Mouse (Mus musculus): Measurements from ENCODE around the gene Tesc. TPM values are rescaled to one million over a fixed set of nuclear protein-coding genes. Genes with fewer than 3 reads are reported as not detected.

Tesc gene
- polyA plus RNA-seq, 1 experiment from 2014 or later: 2.1 TPM

DNA sequence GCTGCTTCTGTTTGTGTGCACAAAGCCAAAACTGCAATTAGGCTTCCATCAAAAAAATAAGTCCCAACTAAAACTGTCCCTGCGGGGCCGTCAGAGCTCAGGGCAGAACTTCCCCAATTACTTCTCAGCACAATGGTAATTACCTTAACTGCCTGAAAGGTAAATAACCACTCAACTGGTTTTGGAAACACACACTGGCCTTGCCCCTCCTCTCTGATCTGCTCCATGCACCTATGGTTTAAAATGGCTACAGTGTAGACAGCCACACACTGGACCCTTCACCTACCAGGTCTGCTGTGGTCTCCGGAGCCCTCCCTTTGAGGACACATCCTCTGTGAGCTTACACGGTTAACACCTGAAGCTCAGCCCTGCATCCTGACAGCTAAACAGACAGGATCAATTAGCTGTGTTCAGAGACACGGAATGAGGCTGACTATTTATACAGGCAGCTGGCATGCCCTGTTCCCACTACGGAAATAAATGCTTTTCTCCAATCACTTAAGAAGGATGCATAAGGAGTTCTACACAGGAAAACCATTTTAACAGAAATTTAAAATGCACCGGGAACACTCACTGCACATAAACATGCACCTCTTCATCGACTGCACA lies 72.4 kb downstream of the Tesc start:
- H3K4me3 ChIP-seq: no peak overlapping the region
- no peaks in the 10 kb centered on the region for H3K27me3 ChIP-seq
- peaks cover 26% of the 10 kb centered on the region for H3K4me1 ChIP-seq (replicated peaks)
- WGBS: 45% methylated on average over 8 of the region's 8 CpGs
- no peaks in the 10 kb centered on the region for H3K9me3 ChIP-seq
- peak overlapping the region; percentile 72 for H3K27ac ChIP-seq (replicated peaks)
- peak; percentile 68 for ATAC-seq (ENCODE audit: low read depth)
- H3K4me2 ChIP-seq: no peak overlapping the region
- no peak overlapping the region for H3K9ac ChIP-seq
- H3K36me3 ChIP-seq: peaks cover 6% of the 10 kb centered on the region

DNA sequence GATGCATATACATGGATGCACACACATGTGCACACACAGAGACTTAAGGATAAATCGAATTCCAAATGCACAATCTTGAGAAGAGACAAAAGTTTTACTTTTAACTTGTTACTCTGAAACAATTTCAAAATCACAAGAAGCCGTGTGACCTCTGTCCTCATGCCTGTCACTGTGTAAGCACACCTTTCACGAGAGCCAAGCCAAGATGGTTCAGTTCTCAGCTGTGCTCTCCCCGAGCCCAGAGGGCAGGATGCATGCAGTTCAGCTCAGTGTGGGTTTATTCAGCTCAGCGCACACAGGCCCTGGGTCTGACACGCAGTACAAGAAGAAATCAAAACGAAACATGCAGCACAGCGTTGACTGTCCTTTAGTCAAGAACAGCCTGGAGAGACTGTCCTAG lies 78.0 kb downstream of the Tesc start:
- Histone ChIP-seq H3K9me3 (no peaks in the 10 kb centered on the region), H3K27me3 (no peaks in the 10 kb centered on the region), H3K9ac (no peak overlapping the region), H3K27ac (replicated peaks) (no peak overlapping the region), H3K4me2 (no peak overlapping the region), H3K4me1 (replicated peaks) (peaks cover 31% of the 10 kb centered on the region), H3K4me3 (no peak overlapping the region), H3K36me3 (peaks cover 19% of the 10 kb centered on the region)
- 83% methylated on average over 8 of the region's 8 CpGs for WGBS
- ATAC-seq (ENCODE audit: low read depth): no peak

DNA sequence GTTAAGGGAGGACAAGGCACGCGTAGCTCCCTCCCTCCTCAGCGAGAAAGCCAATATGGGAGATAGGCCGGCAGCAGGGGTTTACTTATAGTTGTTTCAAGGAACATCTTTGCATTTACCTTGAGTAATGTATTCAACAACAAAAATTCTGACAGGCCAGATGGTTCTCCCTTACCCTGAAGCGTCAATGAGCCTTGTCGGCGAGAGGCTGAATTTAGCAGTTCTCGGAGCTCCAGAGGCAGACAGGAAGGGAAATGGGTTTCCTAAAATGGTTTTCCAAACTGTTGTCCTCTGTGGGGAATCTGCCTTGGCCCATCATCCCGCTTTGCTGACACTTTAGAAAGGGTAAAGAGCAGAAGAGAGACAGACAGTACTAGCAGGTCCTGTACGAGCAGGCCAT lies 79.1 kb downstream of the Tesc start:
- Histone ChIP-seq H3K27me3 (no peaks in the 10 kb centered on the region), H3K4me1 (replicated peaks) (peaks cover 24% of the 10 kb centered on the region), H3K4me2 (no peak overlapping the region), H3K9me3 (no peaks in the 10 kb centered on the region), H3K36me3 (peaks cover 31% of the 10 kb centered on the region), H3K9ac (no peak overlapping the region), H3K27ac (replicated peaks) (no peak overlapping the region), H3K4me3 (no peak overlapping the region)
- no peak for ATAC-seq (ENCODE audit: low read depth)
- WGBS: 89% methylated on average over 10 of the region's 10 CpGs

DNA sequence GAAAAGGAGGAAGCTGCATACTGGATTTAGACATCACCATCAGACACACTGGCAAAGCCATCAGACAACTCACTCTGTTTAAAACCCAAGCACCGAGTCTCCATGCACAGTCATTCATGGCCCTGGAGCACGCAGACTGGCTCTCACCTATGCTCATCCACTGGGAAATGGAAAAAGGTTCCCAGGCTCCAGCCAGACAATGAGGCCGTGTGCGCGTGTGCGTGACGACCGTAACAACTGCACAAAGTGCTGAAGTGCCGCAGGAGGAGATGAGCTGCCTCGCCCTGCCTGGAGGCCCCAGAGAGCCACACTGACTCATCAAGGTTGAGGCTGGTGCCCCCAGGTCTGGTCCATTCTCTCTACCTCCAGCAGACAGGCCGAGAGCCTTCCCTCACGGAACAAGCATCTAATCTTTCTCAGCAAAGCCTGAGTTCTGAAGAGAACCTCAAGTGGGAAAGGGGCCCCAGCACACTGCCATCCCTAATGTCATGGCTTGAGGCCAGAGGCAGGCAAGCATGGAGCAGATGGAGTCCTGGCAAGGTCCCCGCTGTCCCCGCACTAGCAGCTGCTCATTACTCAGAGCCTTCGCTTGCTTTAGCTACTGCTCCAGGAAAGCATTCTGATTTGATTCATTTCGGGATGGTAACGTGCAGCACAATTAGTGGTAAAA lies 80.7 kb downstream of the Tesc start:
- Histone ChIP-seq H3K36me3 (peaks cover 37% of the 10 kb centered on the region), H3K27ac (replicated peaks) (peak overlapping the region; percentile 74), H3K4me2 (no peak overlapping the region), H3K4me1 (replicated peaks) (peaks cover 24% of the 10 kb centered on the region), H3K4me3 (no peak overlapping the region), H3K9ac (no peak overlapping the region), H3K9me3 (no peaks in the 10 kb centered on the region), H3K27me3 (no peaks in the 10 kb centered on the region)
- peak; percentile 82 for ATAC-seq (ENCODE audit: low read depth)
- 61% methylated on average over 17 of the region's 17 CpGs for WGBS

DNA sequence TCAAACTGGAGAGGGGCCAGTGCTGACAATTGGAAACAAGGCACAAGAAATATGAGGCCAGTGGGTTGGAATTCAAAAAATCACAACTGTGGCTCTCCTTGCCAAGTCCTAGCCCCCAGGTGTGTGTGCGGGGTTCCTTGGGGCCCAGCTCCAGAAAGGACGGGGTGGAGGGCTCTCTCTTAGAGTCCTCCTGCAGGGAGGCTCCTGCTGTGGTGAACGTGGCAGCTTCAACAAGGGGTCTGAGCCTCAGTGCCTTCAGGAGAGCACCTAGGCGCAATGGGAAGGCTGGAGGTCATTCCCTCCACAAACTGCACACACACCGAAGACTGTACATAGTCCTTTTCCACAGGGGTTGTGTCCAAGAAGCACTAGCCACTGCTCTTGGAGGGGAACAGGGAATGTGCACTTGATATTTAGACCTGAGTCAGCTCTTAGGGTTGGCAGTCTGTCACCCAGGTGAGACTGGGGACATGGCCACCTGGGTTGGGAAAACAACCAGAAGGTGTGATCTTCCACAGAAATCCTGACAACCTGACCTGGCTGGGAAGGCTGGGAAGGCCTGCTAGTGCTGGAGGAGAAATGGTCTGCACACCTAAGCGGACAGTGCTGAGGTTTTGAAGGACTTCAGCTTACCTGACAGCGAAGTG lies 81.4 kb downstream of the Tesc start:
- Histone ChIP-seq H3K4me3 (no peak overlapping the region), H3K27ac (replicated peaks) (peak overlapping the region; percentile 74), H3K36me3 (peaks cover 37% of the 10 kb centered on the region), H3K27me3 (no peaks in the 10 kb centered on the region), H3K4me2 (no peak overlapping the region), H3K9me3 (no peaks in the 10 kb centered on the region), H3K9ac (0 out of 2 replicates have a peak overlapping the region, but pooled peaks have one; percentile 17), H3K4me1 (replicated peaks) (peaks cover 29% of the 10 kb centered on the region)
- WGBS: 83% methylated on average over 7 of the region's 7 CpGs
- 0 out of 2 replicates have a peak, but pooled peaks have one; percentile 48 for ATAC-seq (ENCODE audit: low read depth)

Other genes with a start within 250 kb of the Tesc start
- 2.5 TPM in 2 replicates for gene Nos1, start 246.7 kb upstream of the Tesc start, polyA plus RNA-seq (2015; fragmentation: Nextera tagmentation; extraction: Ambion mirVana)
- 133 and 139 TPM in 2 replicates for gene Fbxo21, start 51.0 kb upstream of the Tesc start, polyA plus RNA-seq (2015; fragmentation: Nextera tagmentation; extraction: Ambion mirVana)
- gene Fbxw8, start 127.7 kb downstream of the Tesc start, polyA plus RNA-seq (2015; fragmentation: Nextera tagmentation; extraction: Ambion mirVana): 25.1 and 25.5 TPM in 2 replicates
- gene Hrk, start 136.9 kb downstream of the Tesc start, polyA plus RNA-seq (2015; fragmentation: Nextera tagmentation; extraction: Ambion mirVana): 3.3 and 3.4 TPM in 2 replicates
- gene Rnft2, start 217.4 kb downstream of the Tesc start, polyA plus RNA-seq (2015; fragmentation: Nextera tagmentation; extraction: Ambion mirVana): 9.7 and 14.1 TPM in 2 replicates
- 13.6 and 14.9 TPM in 2 replicates for gene 2410131K14Rik, start 217.5 kb downstream of the Tesc start, polyA plus RNA-seq (2015; fragmentation: Nextera tagmentation; extraction: Ambion mirVana)

Data from neural tube, embryonic 13.5 days (tissue).